Mouse (Mus musculus) thymus, postnatal 0 days (tissue): ENCODE measurements around the gene Vtcn1. TPM values are rescaled to one million over a fixed set of nuclear protein-coding genes. Genes with fewer than 3 reads are reported as not detected.
A peak's percentile ranks its signal among the peaks of the same experiment; 100 is the strongest.
"Not testable (repeated sequence)": the region's sequence is repeated elsewhere in the genome, so short reads cannot be mapped to it uniquely, and the experiment has no call there.

Experiments
- DNase-seq: peaks from one replicate; pipeline ENCODE4 v3.0.0-alpha.2; 2015; ENCODE audit warnings: low spot score
- polyA plus RNA-seq: library from polyadenylated mRNA; unstranded; fragments of >200 nt; fragmentation: Nextera tagmentation; extraction: Ambion mirVana; gene quantifications from 2 replicates; pipeline ENCODE4 v1.2.1, GENCODE M21; 2015

Vtcn1 gene
- polyA plus RNA-seq = 0.10 TPM in 2 replicates

GRCm38 (mm10) chr3:100825225-100825965 lies at the start of gene Vtcn1:
TSS of gene Vtcn1 (plus strand) at chr3:100825459.
- no peak for DNase-seq

GRCm38 (mm10) chr3:100776967-100777366 lies 48.3 kb upstream of the Vtcn1 start:
- DNase-seq = no peak

GRCm38 (mm10) chr3:100777568-100777967 lies 47.7 kb upstream of the Vtcn1 start:
- no peak for DNase-seq

GRCm38 (mm10) chr3:100786076-100786475 lies 39.2 kb upstream of the Vtcn1 start:
- DNase-seq = no peak

- DNase-seq = no peak
Measured at GRCm38 (mm10) chr3:100791670-100792069, 33.6 kb upstream of the Vtcn1 start.

GRCm38 (mm10) chr3:100793345-100793744 lies 31.9 kb upstream of the Vtcn1 start:
- DNase-seq = no peak

GRCm38 (mm10) chr3:100796571-100796970 lies 28.7 kb upstream of the Vtcn1 start:
- DNase-seq = no peak

GRCm38 (mm10) chr3:100797166-100798145 lies 27.8 kb upstream of the Vtcn1 start:
- peak; percentile 68 for DNase-seq

GRCm38 (mm10) chr3:100798872-100799422 lies 26.3 kb upstream of the Vtcn1 start:
- DNase-seq = no peak

GRCm38 (mm10) chr3:100804975-100805374 lies 20.3 kb upstream of the Vtcn1 start:
- no peak for DNase-seq

GRCm38 (mm10) chr3:100805925-100806324 lies 19.3 kb upstream of the Vtcn1 start:
- no peak for DNase-seq

- DNase-seq = no peak
Measured at GRCm38 (mm10) chr3:100810461-100810860, 14.8 kb upstream of the Vtcn1 start.

- peak; percentile 54 for DNase-seq
Measured at GRCm38 (mm10) chr3:100811836-100812235, 13.4 kb upstream of the Vtcn1 start.

GRCm38 (mm10) chr3:100815490-100815889 lies 9.8 kb upstream of the Vtcn1 start:
- not testable (repeated sequence) for DNase-seq

GRCm38 (mm10) chr3:100818709-100819108 lies 6.5 kb upstream of the Vtcn1 start:
- peak; percentile 38 for DNase-seq

GRCm38 (mm10) chr3:100819571-100819970 lies 5.7 kb upstream of the Vtcn1 start:
- peak; percentile 54 for DNase-seq

GRCm38 (mm10) chr3:100820852-100821251 lies 4.4 kb upstream of the Vtcn1 start:
- DNase-seq = no peak

GRCm38 (mm10) chr3:100821276-100821675 lies 4.0 kb upstream of the Vtcn1 start:
- peak; percentile 51 for DNase-seq

- no peak for DNase-seq
Measured at GRCm38 (mm10) chr3:100843784-100844183, 18.5 kb downstream of the Vtcn1 start.

GRCm38 (mm10) chr3:100844366-100844765 lies 19.1 kb downstream of the Vtcn1 start:
- DNase-seq = no peak

- no peak for DNase-seq
Measured at GRCm38 (mm10) chr3:100848348-100848747, 23.1 kb downstream of the Vtcn1 start.

GRCm38 (mm10) chr3:100850468-100850867 lies 25.2 kb downstream of the Vtcn1 start:
- DNase-seq = no peak
